Mouse (Mus musculus): ENCODE measurements around the gene Scnn1a. TPM values are rescaled to one million over a fixed set of nuclear protein-coding genes. Genes with fewer than 3 reads are reported as not detected.

The Scnn1a gene
- 0.11 and 0.31 TPM in 2 replicates for total RNA-seq (2012; rRNA removed)

DNA sequence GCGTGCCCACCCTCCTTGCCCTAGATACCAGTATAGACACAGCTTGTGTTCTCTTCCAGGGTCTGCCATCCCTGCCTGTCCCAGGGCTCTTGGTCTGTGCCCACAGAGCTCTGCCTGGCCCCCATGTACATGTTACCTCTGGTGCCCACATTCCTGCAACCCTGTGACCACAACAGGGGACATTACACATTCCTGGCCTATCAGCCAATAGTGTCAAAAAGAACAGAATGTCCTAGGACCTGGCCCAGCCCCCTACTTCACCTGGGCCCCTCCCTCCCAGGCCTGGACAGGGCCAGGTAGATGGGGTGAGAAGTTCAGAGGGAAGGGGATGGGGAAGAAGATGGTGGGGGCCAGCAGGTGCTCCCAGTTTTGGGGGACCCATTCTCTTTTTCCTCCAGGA is at the start of gene Scnn1a:
Scnn1a (plus strand) TSS at position 337 of the 400 bp plus-strand sequence.
- TF ChIP-seq ZNF384 (IDR thresholded peaks at IDR 0.05; ENCODE audit: low read depth, low read length): no peak
- no peak for TF ChIP-seq ZC3H11A (IDR thresholded peaks at IDR 0.05; ENCODE audit: borderline replicate concordance, low read depth, low read length)
- no peak for TF ChIP-seq MAFK (IDR thresholded peaks at IDR 0.05; ENCODE audit: insufficient read depth, low read depth, low read length)
- TF ChIP-seq CHD2 (IDR thresholded peaks at IDR 0.05; ENCODE audit: low read depth, low read length): no peak
- no peak for TF ChIP-seq HCFC1 (IDR thresholded peaks at IDR 0.05; ENCODE audit: borderline replicate concordance, insufficient read depth, low read length)
- no peak within 1 kb of the TSS for H3K27ac ChIP-seq (ENCODE audit: insufficient read depth, low read depth, low read length, poor library complexity, severe bottlenecking)
- no peaks in the 10 kb centered on the region for H3K9me3 ChIP-seq (ENCODE audit: control insufficient read depth, insufficient read depth, low read depth, low read length)
- no peak within 1 kb of the TSS for H3K9ac ChIP-seq (ENCODE audit: insufficient read depth, low read depth, low read length, poor library complexity, severe bottlenecking)
- H3K4me1 ChIP-seq (ENCODE audit: control insufficient read depth in 2 of 2, insufficient read depth in 2 of 2, low read length in 2 of 2, poor library complexity in 1 of 2): peaks cover 0 to 18% of the 10 kb centered on the region in 2 experiments; a peak in 2 of 4 replicates
- in situ Hi-C loops (cut with MboI; ENCODE audit: low sequenced_read_pairs in 2 of 2, unreplicated experiment in 2 of 2): no loop called here
- no peak for DNase-seq (ENCODE audit: low read depth, low spot score)
- no peaks in the 10 kb centered on the region for H3K36me3 ChIP-seq (ENCODE audit: control insufficient read depth, insufficient read depth, low read length, poor library complexity, severe bottlenecking)
- peak within 1 kb of the TSS; percentile 11 to 38; a peak in 3 of 4 replicates for H3K4me3 ChIP-seq (ENCODE audit: insufficient read depth in 1 of 2, low read depth in 1 of 2, low read length in 2 of 2, poor library complexity in 1 of 2, severe bottlenecking in 1 of 2)

DNA sequence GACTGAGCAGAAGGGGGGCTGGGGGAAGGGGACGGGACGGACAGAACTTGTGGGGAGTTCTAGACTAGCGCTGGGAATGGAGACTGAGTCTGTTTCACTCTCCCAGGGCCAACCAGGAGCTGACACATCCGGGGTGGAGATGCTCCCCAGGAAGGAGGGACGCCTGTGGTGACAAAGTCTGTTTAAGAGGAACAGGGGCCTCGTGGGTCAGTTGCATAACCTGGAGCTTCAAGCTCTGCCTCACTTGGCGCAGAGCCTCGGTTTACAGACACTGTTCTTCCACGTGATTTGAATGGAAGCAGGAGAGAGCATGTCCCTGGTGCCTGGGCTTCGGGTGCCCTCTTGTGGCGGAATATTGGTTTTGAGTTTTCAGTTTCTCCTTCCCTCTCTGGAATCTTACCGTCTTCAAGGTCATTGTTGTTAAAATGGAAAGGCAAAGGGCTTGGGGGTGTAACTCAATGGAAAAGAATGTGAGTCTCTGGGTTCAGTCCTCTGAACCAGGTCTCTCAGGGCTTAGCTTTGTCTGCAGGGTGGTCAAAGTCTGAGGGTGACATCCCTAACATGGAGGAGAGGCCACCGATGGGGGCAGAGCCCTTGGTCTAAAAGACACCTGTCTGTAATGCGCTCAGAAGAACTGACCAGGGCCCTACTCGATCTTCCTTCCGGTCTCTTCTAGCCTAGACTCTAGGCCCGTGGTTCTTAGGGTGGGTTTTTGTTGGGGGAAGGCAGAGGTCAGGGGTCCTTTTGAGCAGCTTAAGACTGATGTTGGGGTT is 48.8 kb upstream of the Scnn1a start:
- TF ChIP-seq CHD2 (IDR thresholded peaks at IDR 0.05; ENCODE audit: low read depth, low read length) (no peak), MAFK (IDR thresholded peaks at IDR 0.05; ENCODE audit: insufficient read depth, low read depth, low read length) (no peak), ZC3H11A (IDR thresholded peaks at IDR 0.05; ENCODE audit: borderline replicate concordance, low read depth, low read length) (peak; percentile 89), HCFC1 (IDR thresholded peaks at IDR 0.05; ENCODE audit: borderline replicate concordance, insufficient read depth, low read length) (no peak), ZNF384 (IDR thresholded peaks at IDR 0.05; ENCODE audit: low read depth, low read length) (no peak)
- H3K9ac ChIP-seq (ENCODE audit: insufficient read depth, low read depth, low read length, poor library complexity, severe bottlenecking): peak overlapping the region; percentile 56; the same call in 1 of the 2 replicates
- H3K27ac ChIP-seq (ENCODE audit: insufficient read depth, low read depth, low read length, poor library complexity, severe bottlenecking): no peak overlapping the region
- in situ Hi-C loops (cut with MboI; ENCODE audit: low sequenced_read_pairs in 2 of 2, unreplicated experiment in 2 of 2): no loop called here
- H3K4me3 ChIP-seq (ENCODE audit: insufficient read depth in 1 of 2, low read depth in 1 of 2, low read length in 2 of 2, poor library complexity in 1 of 2, severe bottlenecking in 1 of 2): no peak overlapping the region
- peaks cover 0 to 4% of the 10 kb centered on the region in 2 experiments; a peak in 1 of 4 replicates for H3K4me1 ChIP-seq (ENCODE audit: control insufficient read depth in 2 of 2, insufficient read depth in 2 of 2, low read length in 2 of 2, poor library complexity in 1 of 2)
- no peaks in the 10 kb centered on the region for H3K36me3 ChIP-seq (ENCODE audit: control insufficient read depth, insufficient read depth, low read length, poor library complexity, severe bottlenecking)
- peak; percentile 95 for DNase-seq (ENCODE audit: low read depth, low spot score)
- no peaks in the 10 kb centered on the region for H3K9me3 ChIP-seq (ENCODE audit: control insufficient read depth, insufficient read depth, low read depth, low read length)

DNA sequence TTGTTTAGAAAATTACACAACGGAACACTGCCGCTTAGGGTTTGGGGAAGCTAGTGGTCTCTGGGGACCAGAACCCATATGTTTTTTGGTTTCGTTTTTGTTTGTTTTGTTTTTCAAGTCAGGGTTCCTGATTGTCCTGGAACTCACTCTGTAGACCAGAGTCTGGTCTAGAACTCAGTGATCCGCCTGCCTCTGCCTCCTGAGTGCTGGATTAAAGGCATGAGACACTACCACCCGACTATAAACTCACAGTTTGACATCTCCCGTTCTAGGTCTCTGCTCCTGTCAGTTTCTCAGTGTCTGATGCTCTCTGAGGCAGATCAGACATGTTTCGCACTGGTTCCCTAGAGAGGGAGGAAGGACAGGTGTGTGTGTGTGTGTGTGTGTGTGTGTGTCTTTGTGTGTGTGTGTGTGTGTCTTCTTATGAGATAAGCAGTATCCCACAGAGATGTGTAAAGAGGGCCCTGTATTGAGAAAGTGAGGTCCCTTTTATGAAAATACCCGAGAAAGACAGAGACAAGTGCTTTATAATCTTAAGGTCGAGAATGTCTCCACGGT is 48.2 kb upstream of the Scnn1a start:
- Histone ChIP-seq H3K27ac (ENCODE audit: insufficient read depth, low read depth, low read length, poor library complexity, severe bottlenecking) (no peak overlapping the region), H3K9ac (ENCODE audit: insufficient read depth, low read depth, low read length, poor library complexity, severe bottlenecking) (no peak overlapping the region), H3K4me1 (ENCODE audit: control insufficient read depth in 2 of 2, insufficient read depth in 2 of 2, low read length in 2 of 2, poor library complexity in 1 of 2) (peaks cover 0 to 4% of the 10 kb centered on the region in 2 experiments; a peak in 1 of 4 replicates), H3K4me3 (ENCODE audit: insufficient read depth in 1 of 2, low read depth in 1 of 2, low read length in 2 of 2, poor library complexity in 1 of 2, severe bottlenecking in 1 of 2) (no peak overlapping the region), H3K9me3 (ENCODE audit: control insufficient read depth, insufficient read depth, low read depth, low read length) (no peaks in the 10 kb centered on the region), H3K36me3 (ENCODE audit: control insufficient read depth, insufficient read depth, low read length, poor library complexity, severe bottlenecking) (no peaks in the 10 kb centered on the region)
- no peak for TF ChIP-seq ZC3H11A (IDR thresholded peaks at IDR 0.05; ENCODE audit: borderline replicate concordance, low read depth, low read length)
- TF ChIP-seq CHD2 (IDR thresholded peaks at IDR 0.05; ENCODE audit: low read depth, low read length): no peak
- no peak for TF ChIP-seq ZNF384 (IDR thresholded peaks at IDR 0.05; ENCODE audit: low read depth, low read length)
- TF ChIP-seq HCFC1 (IDR thresholded peaks at IDR 0.05; ENCODE audit: borderline replicate concordance, insufficient read depth, low read length): no peak
- DNase-seq (ENCODE audit: low read depth, low spot score): no peak
- in situ Hi-C loops (cut with MboI; ENCODE audit: low sequenced_read_pairs in 2 of 2, unreplicated experiment in 2 of 2): no loop called here

DNA sequence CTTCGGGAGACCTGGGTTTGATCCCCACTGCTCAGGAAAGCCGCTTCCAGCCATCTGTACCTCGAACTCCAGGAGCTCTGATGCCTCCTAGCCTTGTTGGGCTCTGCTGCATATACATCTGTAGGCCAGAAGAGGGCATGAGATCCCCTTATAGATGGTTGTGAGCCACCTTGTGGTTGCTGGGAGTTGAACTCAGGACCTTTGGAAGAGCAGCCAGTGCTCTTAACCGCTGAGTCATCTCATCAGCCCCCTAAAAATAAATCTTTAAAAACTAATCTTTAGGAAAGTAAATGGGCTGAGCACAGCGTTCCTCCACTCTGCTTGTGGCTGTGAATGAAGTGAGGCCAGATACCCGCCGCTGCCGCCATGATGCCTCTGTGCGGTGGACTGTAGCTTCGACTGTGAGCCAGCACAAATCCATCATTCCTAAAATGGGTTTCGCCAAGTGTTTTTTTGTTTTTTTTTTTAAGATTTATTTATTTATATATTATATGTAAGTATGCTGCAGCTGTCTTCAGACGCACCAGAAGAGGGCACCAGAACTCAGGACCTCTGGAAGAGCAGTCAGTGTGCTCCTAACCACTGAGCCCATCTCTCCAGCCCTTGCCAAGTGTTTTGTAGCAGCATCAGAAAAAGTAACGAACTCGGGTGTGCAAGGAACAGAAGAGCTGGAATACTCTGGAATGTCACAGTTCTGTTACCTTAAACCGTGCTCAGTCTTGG is 45.5 kb upstream of the Scnn1a start:
- TF ChIP-seq CHD2 (IDR thresholded peaks at IDR 0.05; ENCODE audit: low read depth, low read length) (no peak), MAFK (IDR thresholded peaks at IDR 0.05; ENCODE audit: insufficient read depth, low read depth, low read length) (peak; percentile 63), ZNF384 (IDR thresholded peaks at IDR 0.05; ENCODE audit: low read depth, low read length) (no peak), ZC3H11A (IDR thresholded peaks at IDR 0.05; ENCODE audit: borderline replicate concordance, low read depth, low read length) (peak; percentile 67), HCFC1 (IDR thresholded peaks at IDR 0.05; ENCODE audit: borderline replicate concordance, insufficient read depth, low read length) (no peak)
- H3K4me1 ChIP-seq (ENCODE audit: control insufficient read depth in 2 of 2, insufficient read depth in 2 of 2, low read length in 2 of 2, poor library complexity in 1 of 2): peaks cover 0 to 4% of the 10 kb centered on the region in 2 experiments; a peak in 1 of 4 replicates
- no peak overlapping the region for H3K27ac ChIP-seq (ENCODE audit: insufficient read depth, low read depth, low read length, poor library complexity, severe bottlenecking)
- in situ Hi-C loops (cut with MboI; ENCODE audit: low sequenced_read_pairs in 2 of 2, unreplicated experiment in 2 of 2): no loop called here
- no peaks in the 10 kb centered on the region for H3K36me3 ChIP-seq (ENCODE audit: control insufficient read depth, insufficient read depth, low read length, poor library complexity, severe bottlenecking)
- H3K4me3 ChIP-seq (ENCODE audit: insufficient read depth in 1 of 2, low read depth in 1 of 2, low read length in 2 of 2, poor library complexity in 1 of 2, severe bottlenecking in 1 of 2): no peak overlapping the region
- no peak overlapping the region for H3K9ac ChIP-seq (ENCODE audit: insufficient read depth, low read depth, low read length, poor library complexity, severe bottlenecking)
- no peaks in the 10 kb centered on the region for H3K9me3 ChIP-seq (ENCODE audit: control insufficient read depth, insufficient read depth, low read depth, low read length)
- DNase-seq (ENCODE audit: low read depth, low spot score): no peak
